ENCODE assay signal across 10 mouse cellular contexts in genomic region chr4:9185156-9185875, GRCm38 (mm10).
DNase-seq lines count a peak whose midpoint lies in the region; ATAC-seq lines count a peak whose summit lies in the region.
"Had no signal": no experiment of that assay in that cellular context is flagged by ENCODE, and none has a peak within 500 bp of the region (broad histone marks: within the 10 kb centered on the region; RNA-seq: fewer than 3 reads in every experiment).

No protein-coding gene starts in this region.

- H3K27ac ChIP-seq in lung, embryonic 16.5 days (ENCODE audit: low read length) = no peak overlapping the region
- H3K27ac ChIP-seq in heart, embryonic 11.5 days (ENCODE audit: low read depth, low read length) = peak overlapping the region; percentile 88
- H3K27ac ChIP-seq in liver, embryonic 12.5 days = no peak overlapping the region

- peak overlapping the region; percentile 54 for H3K4me2 ChIP-seq in lung, embryonic 16.5 days (ENCODE audit: low read depth, low read length)
- H3K4me2 ChIP-seq in heart, embryonic 11.5 days = peak overlapping the region; percentile 65
- H3K4me2 ChIP-seq in liver, embryonic 12.5 days = peak overlapping the region; percentile 63

- H3K9me3 ChIP-seq in lung, embryonic 16.5 days (ENCODE audit: control insufficient read depth, low read length) = no peaks in the 10 kb centered on the region
- H3K9me3 ChIP-seq in heart, embryonic 11.5 days (replicated peaks; ENCODE audit: control insufficient read depth, low read length) = no peaks in the 10 kb centered on the region
- no peaks in the 10 kb centered on the region for H3K9me3 ChIP-seq in liver, embryonic 12.5 days (replicated peaks)
- H3K9me3 ChIP-seq: G1E had no signal

- peaks cover 15% of the 10 kb centered on the region for H3K4me1 ChIP-seq in lung, embryonic 16.5 days (replicated peaks; ENCODE audit: control insufficient read depth, insufficient read depth, low read length)
- H3K4me1 ChIP-seq in heart, embryonic 11.5 days (ENCODE audit: control insufficient read depth, insufficient read depth, low read length) = peaks cover 14% of the 10 kb centered on the region
- peaks cover 20% of the 10 kb centered on the region for H3K4me1 ChIP-seq in liver, embryonic 12.5 days

- DNase-seq in lung, postnatal 4 days = no peak
- DNase-seq in yolk sac, embryonic 10.5 days (ENCODE audit: low spot score) = peak; percentile 24
- DNase-seq in urinary bladder, postnatal 25 days (ENCODE audit: low spot score) = no peak
- DNase-seq in gastrocnemius, postnatal 25 days = no peak
- no peak for DNase-seq in spleen, postnatal 36 days (ENCODE audit: low spot score in 2 of 2)
- DNase-seq: right cerebral cortex, postnatal 14 days had no signal

- WGBS in lung, embryonic 16.5 days = 23% methylated on average over 14 of the region's 14 CpGs
- 17% methylated on average over 14 of the region's 14 CpGs for WGBS in heart, embryonic 11.5 days (ENCODE audit: insufficient replicate concordance)
- 31% methylated on average over 14 of the region's 14 CpGs for WGBS in liver, embryonic 12.5 days (ENCODE audit: insufficient replicate concordance)

- no peak overlapping the region; the same call in 1 of the 2 replicates for H3K4me3 ChIP-seq in lung, embryonic 16.5 days (ENCODE audit: low read length)
- H3K4me3 ChIP-seq in heart, embryonic 11.5 days (ENCODE audit: low read depth, low read length) = peak overlapping the region; percentile 30
- H3K4me3 ChIP-seq in liver, embryonic 12.5 days = peak overlapping the region; percentile 27

- ATAC-seq in lung, embryonic 16.5 days (ENCODE audit: low read depth) = no peak
- no peak for ATAC-seq in heart, embryonic 11.5 days (replicated peaks; ENCODE audit: insufficient number of reproducible peaks, low FRiP score, low TSS enrichment)
- no peak for ATAC-seq in liver, embryonic 12.5 days

- H3K36me3 ChIP-seq in lung, embryonic 16.5 days (ENCODE audit: control insufficient read depth, insufficient read depth, low read length) = no peaks in the 10 kb centered on the region
- no peaks in the 10 kb centered on the region for H3K36me3 ChIP-seq in heart, embryonic 11.5 days (ENCODE audit: control insufficient read depth, insufficient read depth, low read length)
- no peaks in the 10 kb centered on the region for H3K36me3 ChIP-seq in liver, embryonic 12.5 days
- H3K36me3 ChIP-seq: G1E had no signal

- no peak overlapping the region for H3K9ac ChIP-seq in lung, embryonic 16.5 days (ENCODE audit: low read length)
- peak overlapping the region; percentile 60 for H3K9ac ChIP-seq in heart, embryonic 11.5 days (ENCODE audit: low read depth, low read length)
- H3K9ac ChIP-seq in liver, embryonic 12.5 days = no peak overlapping the region

- H3K27me3 ChIP-seq in lung, embryonic 16.5 days (ENCODE audit: control insufficient read depth, insufficient read depth, low read depth, low read length) = no peaks in the 10 kb centered on the region
- H3K27me3 ChIP-seq in heart, embryonic 11.5 days (ENCODE audit: control insufficient read depth, insufficient read depth, low read length) = no peaks in the 10 kb centered on the region
- H3K27me3 ChIP-seq in liver, embryonic 12.5 days (replicated peaks) = no peaks in the 10 kb centered on the region
